Mouse (Mus musculus) retina, embryonic 14.5 days (tissue): ENCODE measurements around the gene Plin2.
"Not testable (repeated sequence)": the region's sequence is repeated elsewhere in the genome, so short reads cannot be mapped to it uniquely, and the experiment has no call there.

ENCODE experiments used
- DNase-seq: peaks from one replicate; pipeline ENCODE4 v3.0.0-alpha.2; 2015; ENCODE audit warnings: low spot score

Gene Plin2

GRCm38 (mm10) chr4:86683280-86683679 is 13.4 kb upstream of the Plin2 start:
- DNase-seq, result no peak

GRCm38 (mm10) chr4:86681846-86682245 is 12.0 kb upstream of the Plin2 start:
- DNase-seq, result no peak

- DNase-seq, result peak; percentile 11
These were observed 11.6 kb upstream of the Plin2 start for GRCm38 (mm10) chr4:86681421-86681820.

GRCm38 (mm10) chr4:86679686-86680085 is 9.8 kb upstream of the Plin2 start:
- no peak for DNase-seq

GRCm38 (mm10) chr4:86676756-86677155 is 6.9 kb upstream of the Plin2 start:
- no peak for DNase-seq

- not testable (repeated sequence) for DNase-seq
These were observed 4.9 kb upstream of the Plin2 start for GRCm38 (mm10) chr4:86674739-86675138.

- DNase-seq, result not testable (repeated sequence)
These were observed 4.3 kb upstream of the Plin2 start for GRCm38 (mm10) chr4:86674150-86674549.

- DNase-seq, result no peak
These were observed 2.6 kb upstream of the Plin2 start for GRCm38 (mm10) chr4:86672450-86672849.

- DNase-seq, result no peak
These were observed 1.9 kb upstream of the Plin2 start for GRCm38 (mm10) chr4:86671803-86672202.

- DNase-seq, result no peak
These were observed 884 bp upstream of the Plin2 start for GRCm38 (mm10) chr4:86670582-86671306.

GRCm38 (mm10) chr4:86669241-86669753 is 563 bp downstream of the Plin2 start:
- peak; percentile 23 for DNase-seq

- DNase-seq, result no peak
These were observed 1.4 kb downstream of the Plin2 start for GRCm38 (mm10) chr4:86668290-86669000.

- DNase-seq, result no peak
These were observed 4.3 kb downstream of the Plin2 start for GRCm38 (mm10) chr4:86665596-86665995.

GRCm38 (mm10) chr4:86663919-86664318 is 5.9 kb downstream of the Plin2 start:
- no peak for DNase-seq

- no peak for DNase-seq
These were observed 12.7 kb downstream of the Plin2 start for GRCm38 (mm10) chr4:86657176-86657575.

GRCm38 (mm10) chr4:86656410-86656809 is 13.4 kb downstream of the Plin2 start:
- DNase-seq, result not testable (repeated sequence)

- no peak for DNase-seq
These were observed 18.0 kb downstream of the Plin2 start for GRCm38 (mm10) chr4:86651686-86652384.

- not testable (repeated sequence) for DNase-seq
These were observed 21.5 kb downstream of the Plin2 start for GRCm38 (mm10) chr4:86648394-86648793.

GRCm38 (mm10) chr4:86637561-86637960 is 32.3 kb downstream of the Plin2 start:
- DNase-seq, result not testable (repeated sequence)

GRCm38 (mm10) chr4:86634873-86635272 is 35.0 kb downstream of the Plin2 start:
- not testable (repeated sequence) for DNase-seq

GRCm38 (mm10) chr4:86634312-86634711 is 35.5 kb downstream of the Plin2 start:
- not testable (repeated sequence) for DNase-seq

GRCm38 (mm10) chr4:86632556-86632955 is 37.3 kb downstream of the Plin2 start:
- DNase-seq, result not testable (repeated sequence)

GRCm38 (mm10) chr4:86631831-86632230 is 38.0 kb downstream of the Plin2 start:
- DNase-seq, result no peak
